Mouse (Mus musculus) right cerebral cortex, postnatal 4 days (tissue): ENCODE measurements around the gene Klhl35.

Experiments used
- DNase-seq: peaks from one replicate; pipeline ENCODE4 v3.0.0-alpha.2; 2022

Klhl35 gene

DNA sequence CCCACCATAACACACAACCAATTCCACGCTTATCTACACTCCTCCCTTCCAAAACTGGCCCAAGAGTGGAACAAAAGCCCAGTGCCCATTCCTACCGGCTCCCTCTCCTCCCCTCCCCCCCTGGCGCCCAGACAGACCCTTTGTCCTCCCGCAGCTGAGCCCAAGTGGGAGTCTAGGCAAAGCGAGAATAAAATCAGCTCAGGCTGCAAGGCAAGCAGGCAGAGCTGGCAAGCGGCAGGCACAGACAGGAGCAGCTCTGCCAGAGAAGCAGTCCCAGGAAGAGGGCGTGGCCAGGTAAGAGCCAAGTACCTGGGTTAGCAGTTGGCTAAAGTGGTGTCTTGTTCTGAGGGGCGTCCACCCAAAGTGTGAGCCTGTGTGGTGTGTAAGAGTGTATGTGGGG, at the start of gene Klhl35:
TSS of gene Klhl35 (plus strand) at position 194 of the 400 bp plus-strand sequence.
- peak; percentile 65 for DNase-seq

DNA sequence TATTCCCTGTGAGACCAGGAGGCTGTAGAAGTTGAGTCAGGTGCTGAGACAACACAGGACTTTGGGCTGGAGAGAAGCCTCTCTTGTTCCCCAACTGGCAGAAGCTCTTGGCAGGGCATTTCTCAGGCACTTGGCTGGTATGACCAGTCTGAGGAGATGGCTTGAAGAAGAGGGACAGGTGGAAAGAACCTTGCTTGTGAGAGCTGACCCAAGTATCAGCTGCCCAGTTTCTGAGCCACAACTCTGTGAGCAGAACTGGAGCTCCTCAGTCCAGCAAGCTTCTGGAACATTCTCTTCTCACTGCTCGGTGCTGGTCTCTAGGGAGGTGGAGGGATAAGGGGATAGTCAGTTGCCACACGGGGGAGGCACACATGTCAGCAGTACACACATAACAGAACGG, 46.5 kb upstream of the Klhl35 start:
- DNase-seq = no peak

DNA sequence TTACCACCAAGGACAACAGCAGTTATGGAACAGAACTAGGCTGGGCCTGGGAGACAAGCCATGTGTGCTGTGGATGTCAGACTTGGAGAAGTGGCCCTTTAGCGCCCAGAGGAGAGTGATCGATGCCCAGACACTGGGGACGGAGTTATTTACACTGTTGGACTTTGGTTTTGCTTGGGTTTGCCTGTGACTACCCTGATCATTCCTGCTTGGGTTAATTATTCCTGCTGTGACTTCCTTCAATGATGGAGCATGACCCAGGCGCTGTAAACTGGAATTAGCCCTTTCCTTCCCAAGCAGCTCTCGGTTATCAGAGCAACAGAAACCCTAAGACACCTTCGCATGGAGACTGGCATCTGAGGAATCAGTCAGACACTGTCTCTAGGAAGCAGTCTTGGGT, 44.8 kb upstream of the Klhl35 start:
- DNase-seq = no peak

DNA sequence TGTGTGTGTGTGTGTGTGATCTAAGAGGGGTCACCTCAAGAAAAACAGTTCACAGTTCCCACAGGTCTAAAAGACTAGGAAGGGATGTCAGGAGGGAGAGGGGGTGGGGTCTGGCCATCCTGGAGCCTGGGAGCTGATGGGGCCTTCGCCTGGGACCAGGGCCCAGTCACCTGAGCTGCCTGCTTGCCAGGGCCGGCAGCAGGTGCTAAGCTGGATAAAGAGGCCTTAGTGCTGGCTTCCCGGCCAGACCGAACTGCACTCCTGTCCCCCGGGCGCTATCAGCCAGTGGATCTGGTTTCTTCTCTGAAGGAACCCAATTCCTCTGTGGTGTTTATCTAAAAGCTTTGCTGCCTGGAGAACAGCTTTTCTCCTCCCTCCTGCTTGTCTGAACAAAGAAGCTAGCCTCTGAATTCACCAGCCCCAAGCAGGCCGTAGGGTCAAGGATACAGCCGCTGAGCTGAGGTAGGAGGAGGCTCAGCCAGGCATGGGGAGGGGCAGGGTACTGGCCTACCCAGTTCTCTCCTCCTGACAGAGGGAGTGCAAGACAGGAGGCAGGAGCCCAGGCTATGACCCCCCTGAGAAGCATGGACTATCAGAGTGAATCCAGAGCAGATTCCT, 41.2 kb upstream of the Klhl35 start:
- no peak for DNase-seq

DNA sequence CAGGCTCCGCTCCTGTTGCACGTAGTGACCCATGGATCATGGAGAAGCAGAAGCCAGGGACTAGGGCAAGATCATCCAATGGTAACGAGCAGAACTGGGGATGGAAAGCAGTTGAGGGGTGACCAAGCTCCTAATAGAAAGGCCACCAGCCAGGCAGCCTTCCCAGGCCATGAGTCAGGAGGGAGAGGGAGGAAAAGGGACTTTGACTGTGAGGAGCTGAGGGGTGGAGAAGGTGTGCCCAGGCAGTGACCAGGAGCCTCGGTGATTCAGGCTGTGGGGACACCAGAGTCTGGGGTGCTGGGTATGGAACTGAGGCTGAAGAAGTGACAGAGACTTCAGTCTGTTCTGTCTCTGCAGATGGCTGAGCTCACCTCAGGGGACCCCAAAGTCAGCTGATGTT, 40.1 kb upstream of the Klhl35 start:
- no peak for DNase-seq

DNA sequence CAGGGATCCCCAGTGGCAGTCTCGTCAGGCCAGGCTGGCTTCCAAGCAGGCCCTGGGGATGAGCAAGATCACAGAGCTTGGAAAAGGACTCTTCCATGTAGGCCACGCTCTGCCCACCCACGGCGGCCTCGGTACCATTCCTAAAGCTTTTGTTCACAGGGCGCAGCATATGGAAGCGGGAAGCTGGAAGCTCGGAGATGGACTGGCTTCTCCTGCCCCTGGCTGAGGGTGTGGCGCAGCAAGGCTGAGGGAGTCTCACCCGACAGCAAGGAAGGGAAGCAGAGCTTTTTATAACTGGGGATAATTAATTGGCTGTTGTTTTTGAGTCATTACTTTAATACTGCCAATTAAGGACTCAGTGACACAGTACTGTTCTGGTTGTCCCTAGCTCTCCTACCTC, 38.8 kb upstream of the Klhl35 start:
- no peak for DNase-seq

DNA sequence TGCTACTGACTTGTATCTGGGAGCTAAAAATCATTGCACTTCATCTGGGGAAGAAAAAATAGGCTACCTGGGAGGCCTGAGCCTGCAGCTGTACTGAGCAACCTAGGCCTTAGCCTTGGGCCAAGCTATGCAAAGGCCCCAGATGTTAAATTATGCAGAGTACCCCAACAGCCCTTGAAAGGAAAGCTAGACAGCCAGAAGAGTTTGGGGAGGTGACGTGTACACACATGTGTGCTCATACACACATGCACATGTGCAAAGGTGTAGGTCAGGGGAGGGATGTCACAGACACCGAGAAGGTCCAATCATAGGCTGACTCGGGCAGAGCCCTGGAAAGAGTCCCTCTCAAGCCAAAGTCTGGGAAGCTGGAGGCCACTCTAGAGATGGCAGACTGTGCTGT, 37.8 kb upstream of the Klhl35 start:
- no peak for DNase-seq

DNA sequence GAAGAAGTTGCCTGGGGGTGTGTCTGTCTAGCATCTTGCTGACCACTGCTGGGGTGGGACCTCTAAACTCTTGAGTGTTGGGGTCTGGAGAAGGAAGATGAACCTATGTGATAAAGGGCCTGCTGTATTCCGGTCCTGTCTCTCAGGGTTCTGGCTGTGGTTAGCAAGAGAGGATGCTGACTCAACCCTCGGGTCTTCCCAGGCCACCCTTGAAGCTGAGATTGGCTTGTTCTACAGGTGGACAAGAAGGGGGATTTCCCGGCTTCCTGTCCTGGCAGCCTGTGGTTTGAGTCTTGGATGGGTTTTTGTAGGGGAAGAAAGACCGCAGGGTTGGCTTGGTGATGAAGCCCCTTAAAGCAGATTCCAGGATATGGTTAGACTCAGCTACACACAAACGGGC, 37.0 kb upstream of the Klhl35 start:
- no peak for DNase-seq

DNA sequence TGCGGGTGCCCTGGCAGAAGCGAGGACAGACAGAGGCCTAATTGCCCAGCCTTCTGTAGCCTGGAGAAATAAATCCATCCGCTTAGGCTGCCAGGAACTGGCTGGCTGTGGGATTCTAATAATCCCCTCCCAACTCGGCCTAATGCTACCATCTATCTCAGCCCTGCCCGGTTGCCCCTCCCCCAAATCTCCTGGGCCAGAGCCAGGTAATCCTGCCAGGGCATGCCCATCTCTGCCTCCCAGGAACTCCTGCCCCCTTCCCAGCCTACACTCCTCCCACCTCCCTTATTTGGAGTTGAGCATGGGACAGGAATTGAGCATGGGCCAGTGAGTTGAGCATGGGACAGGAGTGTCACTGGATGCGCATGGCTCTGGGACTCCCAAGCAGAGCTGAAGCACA, 36.0 kb upstream of the Klhl35 start:
- peak; percentile 45 for DNase-seq

DNA sequence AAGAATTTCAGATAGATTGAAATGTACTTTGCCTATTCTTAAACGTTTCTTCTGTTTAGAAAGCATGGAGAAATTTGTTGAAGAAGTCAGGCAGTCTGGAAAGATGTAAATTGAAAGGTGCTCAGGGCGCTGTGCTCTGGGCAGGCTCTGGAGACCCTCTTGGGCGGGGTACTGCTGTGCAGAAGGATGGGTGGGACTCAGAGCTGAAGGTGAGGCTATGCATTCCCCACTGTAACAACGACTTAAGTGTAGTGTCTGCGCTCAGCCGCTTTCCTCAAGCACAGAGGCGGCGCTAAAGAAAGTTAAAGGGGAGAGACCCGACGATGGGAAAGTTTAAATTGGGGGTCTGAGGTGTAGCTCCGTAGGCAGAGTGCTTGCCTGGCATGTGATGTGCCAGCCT, 35.6 kb upstream of the Klhl35 start:
- no peak for DNase-seq

DNA sequence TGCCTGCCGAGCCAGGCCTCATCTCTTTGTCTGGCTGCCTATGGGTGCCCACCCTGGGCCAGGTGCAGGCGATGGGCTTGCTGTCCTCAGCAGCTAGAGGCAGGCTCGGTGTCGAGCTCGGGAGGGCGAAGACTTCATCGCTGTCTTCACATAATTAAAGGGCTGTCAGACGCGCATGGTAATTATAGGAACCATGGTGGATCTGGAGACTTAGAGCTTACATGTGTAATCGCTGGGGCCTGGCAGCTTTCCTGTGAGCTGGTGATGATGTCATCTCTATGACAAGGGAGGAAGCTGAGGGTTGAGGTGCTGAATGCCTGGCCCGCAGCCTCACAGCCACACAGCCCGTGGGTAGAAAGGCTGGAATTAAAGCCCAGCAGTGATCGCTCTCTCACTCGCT, 33.6 kb upstream of the Klhl35 start:
- peak; percentile 58 for DNase-seq

DNA sequence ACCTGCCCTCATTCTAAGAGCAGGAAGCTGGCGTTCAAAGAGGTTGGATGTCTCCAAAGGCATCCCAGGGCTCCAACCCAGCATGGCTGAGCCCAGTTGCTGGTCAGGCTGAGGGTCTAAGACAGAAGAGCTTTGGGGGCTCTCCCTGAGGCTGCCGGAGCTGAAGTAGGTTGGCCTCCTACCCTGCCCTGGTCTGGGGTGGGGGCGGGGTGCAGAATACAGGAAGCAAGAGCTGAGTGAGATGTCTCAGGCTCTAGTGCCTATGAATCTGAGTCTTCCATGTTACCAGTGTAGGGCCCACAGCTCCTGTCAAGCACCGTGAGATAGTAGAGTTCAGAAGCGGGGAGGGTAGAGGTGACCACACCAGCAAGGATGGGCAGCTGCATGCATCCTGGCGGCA, 32.9 kb upstream of the Klhl35 start:
- DNase-seq = no peak

DNA sequence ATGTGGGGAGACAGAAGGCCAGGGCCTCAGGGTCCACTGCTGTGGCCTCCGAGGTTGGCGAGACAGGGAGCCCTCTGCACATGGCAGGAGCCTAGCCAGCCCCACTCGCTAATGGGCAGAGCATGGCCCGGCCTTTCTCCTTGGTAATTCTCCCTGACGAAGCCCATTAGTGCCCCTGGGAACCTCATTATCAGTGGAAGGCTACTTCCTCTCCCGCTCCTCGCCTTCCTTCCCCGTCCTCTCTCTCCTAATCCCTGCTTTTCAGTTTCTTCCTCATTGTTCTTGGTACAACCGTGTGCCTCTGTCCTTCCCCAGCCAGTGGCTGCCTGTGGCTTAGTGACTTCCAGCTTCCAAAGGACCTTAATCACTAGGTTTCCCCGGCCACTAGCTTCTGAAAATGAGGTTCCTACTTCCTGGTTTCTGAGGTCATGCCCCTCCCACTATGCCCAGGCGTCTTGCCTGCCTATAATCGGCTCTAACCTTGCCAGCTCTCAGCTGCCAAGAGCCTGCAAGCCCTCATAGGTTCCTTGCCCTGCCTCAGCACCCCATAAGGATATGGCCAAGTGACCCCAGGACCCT, 31.0 kb upstream of the Klhl35 start:
- no peak for DNase-seq

DNA sequence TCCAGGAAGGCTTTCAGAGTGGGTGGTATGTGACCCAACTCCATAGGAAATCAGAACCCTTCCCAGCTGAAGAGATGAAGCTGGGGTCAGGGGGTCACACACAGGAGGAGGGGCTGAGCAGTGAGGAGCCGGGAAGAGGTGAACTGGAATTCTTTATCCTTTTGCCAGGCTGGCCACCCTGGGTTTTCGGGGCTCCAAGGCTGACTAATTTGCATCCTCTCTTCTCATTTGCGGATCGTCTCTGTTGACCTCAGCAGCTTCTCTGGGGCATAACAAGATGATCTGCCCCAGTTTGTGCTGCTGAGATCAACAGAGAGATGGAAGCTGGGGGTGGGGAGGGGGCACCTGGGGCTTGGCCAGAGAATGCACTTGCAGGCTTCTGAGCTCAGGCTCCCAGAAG, 29.3 kb upstream of the Klhl35 start:
- no peak for DNase-seq

DNA sequence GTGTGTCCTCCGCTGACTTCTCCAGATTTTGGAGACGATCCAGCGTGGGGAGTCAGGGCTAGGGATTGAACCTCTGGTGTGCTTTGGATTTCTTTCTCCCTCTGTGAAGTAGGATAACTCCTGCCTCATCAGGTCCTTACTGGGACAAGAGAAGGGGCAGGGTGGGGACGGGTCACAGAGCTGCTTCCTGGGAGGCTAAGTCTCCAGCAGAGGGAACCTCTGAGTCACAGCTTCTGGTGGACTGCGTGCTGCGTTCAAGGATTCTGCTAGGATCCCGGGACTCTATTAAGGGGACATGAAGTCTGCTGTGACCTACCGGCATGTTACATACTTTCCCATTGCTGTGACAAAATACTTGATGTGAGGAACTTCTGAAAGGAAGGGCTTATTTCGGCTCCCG, 26.9 kb upstream of the Klhl35 start:
- no peak for DNase-seq

DNA sequence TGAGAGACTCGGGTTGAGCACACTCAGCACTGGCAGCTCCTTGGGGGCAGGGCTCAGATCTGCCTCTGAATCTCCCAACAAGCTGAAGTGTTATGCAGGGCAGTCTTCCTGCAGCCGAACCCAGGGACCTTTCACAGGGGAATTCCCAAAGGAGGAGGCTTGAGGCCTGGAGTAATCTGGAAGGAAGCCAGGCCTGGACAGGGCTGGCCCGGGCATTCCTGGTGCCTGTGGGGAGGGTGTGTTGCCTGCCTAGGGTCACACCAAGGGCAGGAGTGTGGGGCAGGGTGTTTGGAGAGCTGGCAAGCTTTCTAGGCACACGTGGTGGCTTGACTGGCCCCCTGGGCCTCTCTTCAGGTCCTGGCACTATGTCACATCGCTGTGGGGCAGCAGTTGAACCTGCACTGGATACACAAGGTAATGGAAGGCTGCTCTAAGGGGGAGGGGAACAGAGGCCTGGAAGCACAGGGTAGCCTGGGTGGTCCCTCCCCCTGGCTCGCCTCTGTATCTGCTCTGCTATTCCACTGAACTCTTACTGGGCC, 24.2 kb upstream of the Klhl35 start:
- DNase-seq = no peak

DNA sequence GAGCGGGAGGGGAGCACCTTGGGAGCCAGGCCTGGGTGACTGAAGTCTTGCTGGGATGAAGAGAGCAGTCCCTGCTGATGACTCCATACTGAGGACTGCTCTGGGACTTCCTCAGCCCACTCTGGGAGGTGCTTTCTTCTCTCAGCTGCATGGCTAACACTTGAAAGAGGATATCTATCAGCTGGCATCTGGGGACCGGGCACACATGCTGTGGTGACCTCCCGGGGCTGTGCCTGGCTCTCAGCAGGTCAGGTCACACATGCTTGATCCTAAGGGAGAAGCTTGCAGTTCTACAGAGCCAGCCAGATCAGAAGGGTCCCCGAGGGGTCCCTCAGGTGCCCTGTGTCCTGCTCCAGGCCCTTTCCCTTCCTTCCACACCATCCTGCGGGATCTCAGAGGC, 22.6 kb upstream of the Klhl35 start:
- no peak for DNase-seq

DNA sequence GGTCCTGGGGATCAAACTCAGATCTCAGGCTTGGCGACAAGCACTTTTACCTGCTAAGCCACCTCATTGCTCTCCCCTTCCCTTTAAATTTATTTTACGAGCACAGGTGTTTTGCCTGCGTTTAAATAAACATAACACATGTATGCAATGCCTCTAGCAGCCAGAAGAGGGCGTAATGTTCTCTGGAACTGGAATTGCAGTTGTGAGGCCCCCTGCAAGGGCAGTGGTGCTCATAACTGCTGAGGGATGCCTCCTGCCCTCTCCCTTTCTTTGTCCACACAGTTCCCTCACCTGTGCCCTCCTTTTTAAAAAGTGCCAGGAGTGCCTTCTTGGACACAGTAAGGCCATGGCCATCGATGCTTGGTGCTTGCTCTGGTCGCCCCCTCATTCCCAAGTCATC, 21.8 kb upstream of the Klhl35 start:
- no peak for DNase-seq

DNA sequence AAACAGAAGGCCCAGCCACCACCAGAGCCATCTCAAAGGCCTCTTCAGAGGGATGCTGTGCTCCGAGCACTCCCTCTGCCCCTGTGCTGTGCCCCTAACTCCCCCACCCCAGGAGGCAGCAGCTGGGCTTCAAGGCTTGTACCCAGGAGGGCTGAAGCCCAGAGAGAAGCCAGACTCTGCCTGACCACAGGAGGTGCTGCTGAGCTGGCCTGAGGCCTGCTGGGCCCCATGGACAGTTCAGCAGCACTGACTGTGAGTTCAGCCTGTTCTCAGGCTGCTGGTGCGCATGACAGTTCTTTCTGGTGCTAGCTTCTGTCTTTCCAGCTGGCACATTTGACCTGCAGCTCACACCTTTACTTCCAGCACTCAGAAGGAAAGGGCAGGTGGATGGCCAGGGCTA, 20.0 kb upstream of the Klhl35 start:
- DNase-seq = no peak

DNA sequence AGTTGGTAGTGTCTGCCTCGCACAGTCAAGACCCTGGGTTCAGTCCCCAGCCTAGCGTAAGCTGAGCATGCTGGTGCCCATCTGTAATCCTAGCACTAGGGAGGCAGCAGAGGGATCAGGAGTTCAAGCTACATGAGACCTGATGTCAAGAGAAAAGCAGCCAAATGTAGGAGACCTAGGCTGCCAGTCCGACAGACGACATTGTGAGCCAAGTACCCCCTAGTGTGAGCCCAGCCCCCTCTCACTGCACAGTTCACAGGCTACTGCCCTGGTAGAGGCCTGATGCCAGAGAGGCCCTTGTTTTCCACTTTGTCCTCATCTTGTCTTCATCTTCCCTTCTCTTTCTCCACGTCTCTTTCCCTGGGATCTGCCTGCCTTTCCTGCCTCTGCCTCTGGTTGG, 18.5 kb upstream of the Klhl35 start:
- DNase-seq = no peak

DNA sequence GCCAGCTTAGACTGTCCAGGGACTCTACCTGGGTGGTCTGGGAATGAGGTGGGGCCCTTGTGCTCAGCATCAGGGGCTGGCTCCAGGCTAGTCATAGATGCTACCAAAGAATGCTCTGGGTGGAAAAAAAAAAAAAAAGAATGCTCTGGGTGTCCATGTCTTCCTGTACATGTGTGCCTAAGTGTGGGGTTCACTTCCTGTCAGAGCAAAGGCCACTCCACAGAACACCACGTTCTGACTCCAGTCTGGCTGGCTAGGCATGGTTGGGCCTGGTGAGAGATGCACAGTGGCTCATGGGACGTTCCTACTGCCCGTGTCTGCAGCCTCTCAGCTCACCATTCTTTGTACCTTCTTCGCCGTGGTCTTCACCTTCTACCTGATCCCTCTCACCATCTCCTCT, 17.2 kb upstream of the Klhl35 start:
- DNase-seq = no peak

DNA sequence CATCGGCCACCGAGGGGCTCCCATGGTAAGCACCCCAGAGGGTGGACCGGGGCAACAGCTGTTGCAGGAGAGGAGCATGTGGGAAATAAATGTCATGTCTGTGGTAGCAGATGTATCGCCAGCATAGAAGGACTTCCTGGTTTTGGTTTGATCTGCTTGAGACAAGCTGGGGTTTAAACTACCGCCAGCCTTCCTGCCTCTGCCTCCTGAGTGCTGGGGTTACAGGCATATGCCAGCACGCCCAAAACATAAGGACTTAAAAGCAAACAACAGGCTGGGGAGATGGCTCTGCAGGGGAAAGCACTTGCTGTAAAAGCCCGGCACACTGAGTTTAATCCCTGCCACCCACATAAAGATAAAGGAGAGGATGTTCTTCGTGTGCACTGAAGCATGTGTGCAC, 16.7 kb upstream of the Klhl35 start:
- no peak for DNase-seq

DNA sequence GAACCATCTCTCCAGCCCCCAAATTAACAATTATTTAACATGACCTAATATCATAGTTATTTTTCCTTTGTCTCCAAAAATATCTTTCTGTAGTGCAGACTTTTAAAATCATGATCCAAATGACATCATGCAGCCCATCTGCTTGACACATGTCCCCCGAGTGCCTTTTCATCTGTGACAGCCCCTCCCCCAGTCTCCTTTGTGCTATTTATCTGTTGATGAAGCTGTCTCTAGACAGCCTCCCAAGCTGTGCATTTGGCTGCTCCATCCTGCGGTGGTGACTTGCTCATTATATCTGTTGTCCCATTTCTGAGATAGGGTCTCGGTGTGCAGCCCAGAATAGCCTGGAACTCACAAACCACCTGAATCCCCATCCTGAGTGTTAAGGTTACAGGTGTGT, 16.1 kb upstream of the Klhl35 start:
- DNase-seq = no peak

DNA sequence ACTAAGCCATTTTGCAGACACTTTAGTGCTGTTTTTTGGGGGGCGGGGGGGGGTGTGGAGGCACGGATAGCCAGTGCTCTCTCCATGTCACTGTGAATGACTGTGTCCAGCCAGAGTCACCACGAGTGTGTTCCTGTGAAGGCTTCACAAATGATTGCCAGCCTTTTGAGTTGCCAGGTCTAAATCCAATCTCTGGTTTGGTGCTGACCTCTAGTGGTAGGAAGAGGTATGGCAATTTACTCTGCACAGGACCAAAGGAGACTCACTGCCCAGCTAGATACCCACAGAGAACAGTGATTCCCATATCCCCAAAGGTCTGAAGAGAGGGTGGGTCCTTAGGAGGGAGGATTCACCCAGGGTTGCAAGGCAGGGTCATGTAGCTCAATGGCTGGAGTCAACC, 15.1 kb upstream of the Klhl35 start:
- peak; percentile 40 for DNase-seq

DNA sequence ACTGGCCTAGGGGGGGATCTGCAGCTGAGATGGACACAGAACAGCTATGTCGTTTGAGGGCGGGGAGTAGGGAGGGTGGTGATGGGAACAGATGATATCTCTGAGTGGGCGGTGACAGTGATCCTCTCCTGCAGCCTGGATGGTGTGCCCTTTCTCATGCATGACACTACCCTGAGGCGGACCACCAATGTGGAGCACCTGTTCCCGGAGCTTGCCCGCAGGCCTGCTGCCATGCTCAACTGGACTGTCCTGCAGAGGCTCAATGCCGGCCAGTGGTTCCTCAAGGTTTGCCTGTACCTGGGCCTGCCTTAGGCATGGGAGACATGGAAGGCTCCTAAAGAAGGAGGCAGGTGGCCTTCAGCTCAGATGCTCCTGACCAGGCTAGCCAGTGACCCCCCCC, 12.9 kb upstream of the Klhl35 start:
- no peak for DNase-seq
